Mouse (Mus musculus) B cell, adult 67 days (primary cell): ENCODE data around the gene Atp6v0b. TPM values are rescaled to one million over a fixed set of nuclear protein-coding genes. Genes with fewer than 3 reads are reported as not detected.

ENCODE experiments used
- total RNA-seq, 2 experiments: library from RNA; stranded (reverse); gene quantifications; 4 replicates each; pipeline ENCODE4 v1.2.4; 2023

Gene Atp6v0b
- 100 to 1,000 TPM; 251 to 282 TPM for total RNA-seq

DNA sequence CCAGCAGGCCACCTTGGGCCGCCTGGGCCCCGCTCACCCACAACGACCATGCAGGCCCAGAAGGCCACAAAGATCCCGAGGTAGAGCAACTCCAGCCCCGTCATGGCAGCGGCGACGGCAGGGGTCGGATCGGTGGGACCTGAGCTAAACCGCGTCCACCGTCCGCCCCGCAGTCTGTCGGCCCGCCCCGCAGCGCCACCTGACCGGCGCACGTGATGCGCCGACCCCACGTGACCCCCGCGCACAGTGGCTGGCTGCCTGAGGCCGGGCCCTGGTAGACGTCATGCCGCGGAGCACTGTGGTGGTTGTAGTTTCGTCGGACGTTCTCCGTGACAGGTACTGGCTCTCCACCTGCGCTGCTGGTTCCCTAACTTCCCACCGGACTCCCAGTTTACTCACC, at the start of gene Atp6v0b:
Gene Atp6v0b (minus strand): TSS at position 201 of the 400 bp plus-strand sequence.

GRCm38 (mm10) chr4:117929391-117929881, 42.3 kb upstream of the Atp6v0b start, which contains the start of gene Artn:
Artn (minus strand) TSS chr4:117929763.

DNA sequence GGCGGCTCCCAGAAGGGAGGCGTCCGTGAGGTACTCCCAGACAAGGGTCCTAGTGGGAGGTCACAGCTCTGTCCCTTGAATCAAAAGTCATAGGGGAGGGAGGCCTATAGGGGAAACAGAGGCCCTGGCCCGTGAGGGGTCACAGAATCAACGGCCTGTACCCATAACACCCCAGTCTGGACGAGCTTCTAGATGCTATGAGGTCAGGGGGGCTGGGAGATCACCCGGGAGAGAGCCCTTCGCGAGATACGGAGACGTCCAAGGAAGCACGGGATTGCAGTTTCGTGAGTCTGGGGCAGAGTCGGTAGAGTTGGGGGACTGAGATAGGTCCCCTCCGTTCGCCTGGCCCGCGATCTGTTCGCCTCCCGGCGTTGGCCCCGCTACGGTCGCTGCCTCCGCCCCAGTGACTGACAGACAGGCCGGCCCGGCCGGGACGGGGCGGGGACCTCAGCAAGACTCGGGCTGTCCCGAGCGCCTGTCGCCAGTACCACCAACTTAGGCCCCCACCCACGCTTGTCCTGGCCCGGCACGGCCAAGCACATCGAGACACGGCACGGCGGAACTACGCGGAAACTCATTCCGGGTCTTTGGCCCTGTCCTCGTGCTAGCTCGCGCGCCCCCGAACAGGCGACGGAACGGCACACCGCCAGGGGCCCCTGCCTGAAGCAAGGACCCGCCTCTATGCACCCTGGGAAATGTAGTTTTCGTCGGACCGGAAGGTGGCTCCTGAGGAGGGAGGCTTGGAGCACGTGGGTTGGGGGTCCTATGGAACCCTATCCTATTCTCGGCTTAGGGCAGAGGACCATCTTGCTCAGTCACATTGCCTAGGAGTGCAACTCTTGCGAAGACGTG, 27.7 kb upstream of the Atp6v0b start, which contains the start of gene Ipo13:
Gene Ipo13 (minus strand): TSS at position 409 of the 852 bp plus-strand sequence.

DNA sequence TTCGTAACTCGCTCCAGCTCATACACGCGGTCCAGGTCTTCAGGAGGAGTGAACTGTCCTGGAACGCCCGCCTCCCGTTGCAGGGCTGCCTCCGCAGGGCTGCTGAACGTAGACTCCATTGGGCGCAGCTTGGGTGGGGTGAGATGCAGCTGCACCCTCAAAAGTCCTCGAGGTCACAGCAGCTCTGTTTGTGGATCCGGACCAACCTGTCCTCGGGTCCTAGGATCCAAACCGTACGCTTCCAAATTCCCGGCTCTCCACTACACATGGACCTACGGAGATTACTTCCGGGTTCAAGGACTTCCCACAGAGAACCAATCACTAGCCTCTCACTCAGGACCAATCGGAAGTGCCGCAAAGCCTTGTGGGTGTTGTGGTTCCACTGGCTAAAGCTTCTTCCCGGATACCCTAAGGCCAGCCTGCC, 4.6 kb upstream of the Atp6v0b start, which contains the start of gene Dph2:
Gene Dph2 (minus strand): TSS at position 295 of the 424 bp plus-strand sequence.

GRCm38 (mm10) chr4:117882701-117883691, 4.1 kb downstream of the Atp6v0b start, which contains the start of gene B4galt2:
B4galt2 (minus strand) TSS chr4:117883487.

DNA sequence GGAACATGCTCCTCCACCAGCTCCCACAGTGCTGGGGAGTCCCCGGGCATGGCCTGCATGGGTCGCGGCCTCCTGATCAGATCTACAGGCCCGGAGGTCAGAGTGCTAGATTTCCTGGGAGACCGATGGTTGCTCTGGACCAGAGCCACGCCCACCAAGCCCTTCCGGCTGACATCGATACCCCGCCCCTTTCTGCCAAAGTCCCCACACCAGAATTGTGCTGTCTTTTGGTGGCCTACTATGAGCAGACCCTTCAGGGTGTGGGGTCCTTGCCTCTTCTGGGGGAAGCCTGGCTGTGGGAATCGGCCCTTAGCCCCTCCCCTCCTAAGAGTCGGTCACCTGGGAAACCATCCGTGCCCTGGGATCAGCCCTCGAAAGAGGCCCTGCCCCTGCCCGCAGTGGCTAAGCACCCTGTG, 14.7 kb downstream of the Atp6v0b start, which contains the start of gene Ccdc24:
Gene Ccdc24 (minus strand): TSS at position 87 of the 416 bp plus-strand sequence.

GRCm38 (mm10) chr4:117834457-117834844, 52.7 kb downstream of the Atp6v0b start, which contains the start of gene Slc6a9:
Slc6a9 (plus strand) TSS chr4:117834506.

Other genes with a start within 250 kb of the Atp6v0b start
- 10 to 100 TPM; 26.5 to 32.1 TPM for gene Dmap1, start 205.1 kb downstream of the Atp6v0b start, total RNA-seq
- gene Gm12845, start 162.9 kb downstream of the Atp6v0b start, total RNA-seq = not detected
- not detected for gene Klf17, start 121.7 kb downstream of the Atp6v0b start, total RNA-seq
- not detected for gene Slc6a9, start 52.8 kb downstream of the Atp6v0b start, total RNA-seq
- not detected for gene Ccdc24, start 14.8 kb downstream of the Atp6v0b start, total RNA-seq
- gene B4galt2, start 3.8 kb downstream of the Atp6v0b start, total RNA-seq = not detected
- 10 to 100 TPM; 17.1 to 21.0 TPM for gene Dph2, start 4.7 kb upstream of the Atp6v0b start, total RNA-seq
- 10 to 100 TPM; 55.4 to 64.6 TPM for gene Ipo13, start 27.7 kb upstream of the Atp6v0b start, total RNA-seq
- gene Artn, start 42.4 kb upstream of the Atp6v0b start, total RNA-seq = under 1 TPM in 1 of 2 experiments, not detected in 1; 0.33 TPM
- 10 to 100 TPM; 17.7 to 20.6 TPM for gene St3gal3, start 247.6 kb upstream of the Atp6v0b start, total RNA-seq